18 mouse cellular contexts compared by ENCODE assay signal in genomic region chr11:105719660-105720059, GRCm38 (mm10).
"Had no signal": no experiment of that assay in that cellular context is flagged by ENCODE, and none has a peak within 500 bp of the region (broad histone marks: within the 10 kb centered on the region; RNA-seq: fewer than 3 reads in every experiment).

No protein-coding gene starts in this region.

- DNase-seq: liver, postnatal 0 days; lung, adult 2 months; lung, postnatal 10 days; lung, postnatal 36 days; right cerebral cortex, postnatal 14 days; right cerebral cortex, postnatal 4 days; spleen, adult 18-20 months; thymus, adult 18-20 months; thymus, postnatal 14 days; thymus, postnatal 36 days had no signal

- H3K36me3 ChIP-seq: liver, embryonic 15.5 days; lung, embryonic 15.5 days; midbrain, embryonic 13.5 days; midbrain, embryonic 15.5 days; neural tube, embryonic 12.5 days had no signal

- ATAC-seq: liver, postnatal 0 days; midbrain, embryonic 13.5 days; midbrain, embryonic 15.5 days had no signal

- H3K4me3 ChIP-seq: liver, embryonic 15.5 days; lung, embryonic 15.5 days; megakaryocyte, embryonic 14.5 days; midbrain, embryonic 13.5 days; midbrain, embryonic 15.5 days; neural tube, embryonic 12.5 days had no signal

- H3K9ac ChIP-seq: liver, embryonic 15.5 days; liver, postnatal 0 days; lung, embryonic 15.5 days; midbrain, embryonic 13.5 days; midbrain, embryonic 15.5 days; neural tube, embryonic 12.5 days had no signal

- H3K4me1 ChIP-seq: liver, embryonic 15.5 days; lung, embryonic 15.5 days; megakaryocyte, embryonic 14.5 days; midbrain, embryonic 13.5 days; midbrain, embryonic 15.5 days; neural tube, embryonic 12.5 days had no signal

- H3K27ac ChIP-seq: liver, embryonic 15.5 days; lung, embryonic 15.5 days; macrophage; midbrain, embryonic 13.5 days; midbrain, embryonic 15.5 days; neural tube, embryonic 12.5 days had no signal

- H3K27me3 ChIP-seq: liver, embryonic 15.5 days; lung, embryonic 15.5 days; megakaryocyte, embryonic 14.5 days; midbrain, embryonic 13.5 days; midbrain, embryonic 15.5 days; neural tube, embryonic 12.5 days had no signal

- H3K4me2 ChIP-seq: liver, embryonic 15.5 days; lung, embryonic 15.5 days; midbrain, embryonic 11.5 days; midbrain, embryonic 13.5 days; midbrain, embryonic 15.5 days; neural tube, embryonic 12.5 days had no signal

- H3K9me3 ChIP-seq: liver, embryonic 15.5 days; lung, embryonic 15.5 days; megakaryocyte, embryonic 14.5 days; midbrain, embryonic 13.5 days; midbrain, embryonic 15.5 days; neural tube, embryonic 12.5 days had no signal
